Mouse (Mus musculus) lung, embryonic 14.5 days (tissue): ENCODE results near the gene Naa15. TPM values are rescaled to one million over a fixed set of nuclear protein-coding genes. Genes with fewer than 3 reads are reported as not detected.
A peak's percentile ranks its signal among the peaks of the same experiment; 100 is the strongest.

Experiments
- ATAC-seq: fragments of 200-750 bp; cut with Nextera tagmentation; 2 replicates; pipeline ENCODE4 v1.8.0; 2017; ENCODE audit warnings: mild to moderate bottlenecking, moderate TSS enrichment, moderate library complexity; ENCODE audit not compliant: insufficient read depth
- DNase-seq: peaks from one replicate; pipeline ENCODE4 v3.0.0-alpha.2; 2015
- H3K27ac ChIP-seq: fragments of 300-500 bp; sonication (generic); 2 replicates; pipeline ENCODE4 v1.5.1; 2014; ENCODE audit warnings: low read depth, mild to moderate bottlenecking, moderate library complexity
- H3K27me3 ChIP-seq: fragments of 300-500 bp; sonication (generic); 2 replicates; pipeline ENCODE4 v1.6.1; 2014; ENCODE audit warnings: low read length, control low read depth; ENCODE audit not compliant: insufficient read depth
- H3K36me3 ChIP-seq: fragments of 300-500 bp; sonication (generic); 2 replicates; pipeline ENCODE4 v1.6.1; 2014; ENCODE audit warnings: control low read depth; ENCODE audit not compliant: insufficient read depth
- H3K4me1 ChIP-seq: fragments of 300-500 bp; sonication (generic); 2 replicates; pipeline ENCODE4 v1.6.1; 2014; ENCODE audit warnings: antibody characterized with exemption, control low read depth; ENCODE audit not compliant: insufficient read depth
- H3K4me2 ChIP-seq: fragments of 300-500 bp; sonication (generic); 2 replicates; pipeline ENCODE4 v1.6.1; 2014; ENCODE audit warnings: mild to moderate bottlenecking
- H3K4me3 ChIP-seq: fragments of 300-500 bp; sonication (generic); 2 replicates; pipeline ENCODE4 v1.5.1; 2014; ENCODE audit warnings: low read depth, low read length
- H3K9ac ChIP-seq: fragments of 300-500 bp; sonication (generic); 2 replicates; pipeline ENCODE4 v1.6.1; 2014
- H3K9me3 ChIP-seq: fragments of 300-500 bp; sonication (generic); 2 replicates; pipeline ENCODE4 v1.6.1; 2016; ENCODE audit warnings: low read depth, low read length, control low read depth
- CTCF ChIP-seq: IDR thresholded peaks from 2 replicates; pipeline ENCODE4 v1.5.1; 2016; ENCODE audit warnings: antibody characterized with exemption, low read depth
- WGBS: fragments of 180-500 bp; shearing (Covaris S2); extraction: QIAGEN DNeasy Blood & Tissue Kit; methylation state at CpG from one replicate; pipeline ENCODE4 v1.1.7; 2014; 5-methylcytosine and 5-hydroxymethylcytosine counted together
- polyA plus RNA-seq: library from polyadenylated mRNA; unstranded; fragments of >200 nt; fragmentation: Nextera tagmentation; extraction: Ambion mirVana; gene quantifications from 2 replicates; pipeline ENCODE4 v1.2.1, GENCODE M21; 2014

Gene Naa15
- polyA plus RNA-seq, 1 experiment from 2014 or later: 45.4 TPM

DNA sequence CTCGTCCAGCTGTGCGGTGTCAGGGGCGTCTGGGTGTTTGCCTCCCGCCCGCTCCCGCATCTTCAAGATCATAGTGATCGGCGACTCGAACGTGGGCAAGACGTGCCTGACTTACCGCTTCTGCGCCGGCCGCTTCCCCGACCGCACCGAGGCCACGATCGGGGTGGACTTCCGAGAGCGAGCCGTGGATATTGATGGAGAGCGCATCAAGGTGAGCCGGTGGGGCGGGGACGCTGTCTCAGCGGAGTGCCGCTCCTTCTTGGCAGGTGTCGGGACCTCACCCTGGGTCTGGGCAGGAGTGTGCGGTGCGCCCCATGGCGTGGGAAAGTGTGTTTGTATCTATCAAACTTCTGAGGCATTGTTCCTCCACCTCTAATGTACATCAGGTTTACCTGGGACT, 69.4 kb downstream of the Naa15 start:
- H3K27ac ChIP-seq: peak overlapping the region; percentile 95
- no peaks in the 10 kb centered on the region for H3K9me3 ChIP-seq
- ATAC-seq (no peak), DNase-seq (no peak)
- H3K9ac ChIP-seq: peak overlapping the region; percentile 86
- TF ChIP-seq CTCF: no peak
- H3K4me1 ChIP-seq: peaks cover 6% of the 10 kb centered on the region; the same call in 1 of the 2 replicates
- H3K4me3 ChIP-seq: peak overlapping the region; percentile 78
- H3K27me3 ChIP-seq: no peaks in the 10 kb centered on the region
- H3K4me2 ChIP-seq: peak overlapping the region; percentile 84
- under 1% methylated on average over 33 of the region's 33 CpGs for WGBS
- H3K36me3 ChIP-seq: no peaks in the 10 kb centered on the region

DNA sequence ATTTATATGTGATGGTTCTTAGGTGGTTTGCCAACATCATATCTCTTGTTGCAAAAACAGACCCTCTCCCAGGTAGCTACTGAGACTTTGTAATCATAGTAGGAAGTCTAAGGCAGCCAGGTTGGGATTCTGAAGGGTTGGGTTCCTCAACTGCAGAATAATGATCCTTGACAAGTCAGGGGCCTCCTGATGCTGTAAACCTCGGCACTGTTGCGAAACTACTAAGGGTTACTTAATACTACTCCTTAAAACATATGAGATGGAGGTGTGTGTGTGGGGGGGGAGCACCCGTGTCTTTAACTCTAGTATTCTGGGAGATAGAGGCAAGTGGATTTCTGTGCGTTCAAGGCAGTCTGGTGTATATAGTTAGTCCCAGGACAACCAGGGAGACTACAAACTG, 70.4 kb downstream of the Naa15 start:
- Histone ChIP-seq H3K9ac (peak overlapping the region; percentile 86), H3K4me2 (peak overlapping the region; percentile 84), H3K4me1 (peaks cover 6% of the 10 kb centered on the region; the same call in 1 of the 2 replicates), H3K27me3 (no peaks in the 10 kb centered on the region), H3K36me3 (no peaks in the 10 kb centered on the region), H3K27ac (no peak overlapping the region), H3K4me3 (peak overlapping the region; percentile 78), H3K9me3 (no peaks in the 10 kb centered on the region)
- DNase-seq (no peak), ATAC-seq (no peak)
- WGBS: 56% methylated on average over 4 of the region's 4 CpGs
- TF ChIP-seq CTCF: no peak

DNA sequence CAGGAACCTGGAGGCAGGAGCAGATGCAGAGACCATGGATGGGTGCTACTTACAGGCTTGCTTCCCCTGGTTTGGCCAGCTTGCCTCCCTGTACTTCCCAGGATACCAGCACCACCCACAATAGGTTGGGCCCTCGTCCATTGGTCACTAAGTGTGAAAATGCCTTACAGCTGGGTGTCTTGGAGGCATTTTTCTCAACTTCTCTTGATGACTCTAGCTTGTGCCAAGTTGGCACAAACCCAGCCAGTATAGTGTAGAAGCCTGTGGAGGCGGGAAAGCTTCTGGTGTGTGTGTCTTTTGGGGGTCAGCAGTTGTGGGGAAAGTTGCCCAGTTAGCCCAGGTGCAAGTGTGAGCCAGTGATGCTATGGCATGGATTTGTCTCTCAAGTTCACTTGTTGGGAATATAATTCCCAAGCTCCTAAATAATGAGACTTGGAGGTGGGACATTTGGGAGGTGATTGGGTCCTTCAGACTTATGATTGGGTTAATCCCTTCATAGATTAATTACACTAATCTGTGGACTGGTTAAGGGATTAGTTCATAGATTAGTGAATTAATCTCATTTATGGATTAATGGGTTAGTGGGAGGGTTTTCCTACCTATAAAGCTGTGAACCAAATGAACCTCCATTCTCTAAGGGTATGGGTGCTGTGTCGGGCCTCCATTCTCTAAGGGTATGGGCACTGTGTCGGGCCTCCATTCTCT, 71.7 kb downstream of the Naa15 start:
- Histone ChIP-seq H3K9ac (no peak overlapping the region), H3K9me3 (no peaks in the 10 kb centered on the region), H3K27me3 (no peaks in the 10 kb centered on the region), H3K27ac (no peak overlapping the region), H3K4me2 (no peak overlapping the region), H3K4me3 (no peak overlapping the region), H3K36me3 (0 out of 2 replicates have a peak, but pooled peaks cover 2% of the 10 kb centered on the region), H3K4me1 (peaks cover 6% of the 10 kb centered on the region; the same call in 1 of the 2 replicates)
- no peak for ATAC-seq
- 82% methylated on average over 4 of the region's 4 CpGs for WGBS
- no peak for TF ChIP-seq CTCF
- peak; percentile 51 for DNase-seq

DNA sequence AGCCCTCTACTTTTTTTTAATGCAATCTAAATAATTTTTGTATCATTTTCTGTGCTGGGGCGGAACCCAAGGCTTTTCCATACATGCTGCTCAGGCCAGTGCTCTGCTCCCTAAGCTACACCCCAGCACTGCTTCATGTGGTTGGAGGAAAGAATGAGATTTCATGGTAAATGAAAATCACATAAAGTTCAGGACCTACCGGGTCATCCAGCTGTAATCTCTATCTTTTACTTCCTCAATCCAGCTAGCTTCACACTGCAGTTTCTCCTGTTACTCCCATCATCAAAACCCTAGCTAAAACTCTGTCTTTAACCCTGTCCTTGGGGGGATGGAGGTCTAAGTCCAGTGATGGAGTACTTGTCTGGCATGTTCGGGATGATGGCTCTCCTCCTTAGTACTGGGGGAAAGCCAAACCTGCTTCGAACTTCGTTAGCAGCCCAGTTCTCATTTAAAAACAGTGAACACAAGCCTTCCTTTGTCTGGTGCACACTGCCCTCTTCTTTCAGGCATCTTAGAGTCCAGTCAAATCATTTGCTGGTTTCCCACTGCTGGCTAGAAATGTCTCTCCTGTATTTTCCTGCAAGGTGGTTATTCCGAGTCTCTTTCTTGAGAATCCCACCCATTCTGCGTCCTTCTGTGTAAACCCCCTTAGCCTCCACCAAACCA, 75.3 kb downstream of the Naa15 start:
- peaks cover 9% of the 10 kb centered on the region for H3K4me1 ChIP-seq
- no peak overlapping the region for H3K27ac ChIP-seq
- H3K4me2 ChIP-seq: no peak overlapping the region
- no peak for TF ChIP-seq CTCF
- H3K9ac ChIP-seq: no peak overlapping the region
- no peak overlapping the region for H3K4me3 ChIP-seq
- 87% methylated on average over 7 of the region's 7 CpGs for WGBS
- H3K36me3 ChIP-seq: peaks cover 16% of the 10 kb centered on the region
- DNase-seq: no peak
- ATAC-seq: no peak
- no peaks in the 10 kb centered on the region for H3K9me3 ChIP-seq
- H3K27me3 ChIP-seq: no peaks in the 10 kb centered on the region

DNA sequence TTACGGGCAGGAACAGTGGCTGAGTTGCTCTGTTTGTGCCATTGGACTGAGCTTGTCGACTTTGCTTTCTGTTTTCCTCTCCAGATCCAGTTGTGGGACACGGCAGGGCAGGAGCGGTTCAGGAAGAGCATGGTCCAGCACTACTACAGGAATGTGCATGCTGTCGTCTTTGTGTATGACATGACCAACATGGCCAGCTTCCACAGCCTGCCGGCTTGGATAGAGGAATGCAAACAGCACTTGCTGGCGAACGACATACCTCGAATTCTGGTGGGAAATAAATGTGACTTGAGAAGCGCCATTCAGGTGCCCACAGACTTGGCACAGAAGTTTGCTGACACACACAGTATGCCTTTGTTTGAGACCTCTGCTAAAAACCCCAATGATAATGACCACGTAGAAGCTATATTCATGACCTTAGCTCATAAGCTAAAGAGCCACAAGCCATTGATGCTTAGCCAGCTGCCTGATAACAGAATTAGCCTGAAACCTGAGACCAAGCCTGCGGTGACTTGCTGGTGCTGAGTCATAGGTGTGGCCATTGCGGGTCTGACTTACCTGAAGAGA, 78.4 kb downstream of the Naa15 start:
- WGBS: 70% methylated on average over 13 of the region's 13 CpGs
- ATAC-seq: 0 out of 2 replicates have a peak, but pooled peaks have one; percentile 41
- H3K27ac ChIP-seq: peak overlapping the region; percentile 3; the same call in 1 of the 2 replicates

DNA sequence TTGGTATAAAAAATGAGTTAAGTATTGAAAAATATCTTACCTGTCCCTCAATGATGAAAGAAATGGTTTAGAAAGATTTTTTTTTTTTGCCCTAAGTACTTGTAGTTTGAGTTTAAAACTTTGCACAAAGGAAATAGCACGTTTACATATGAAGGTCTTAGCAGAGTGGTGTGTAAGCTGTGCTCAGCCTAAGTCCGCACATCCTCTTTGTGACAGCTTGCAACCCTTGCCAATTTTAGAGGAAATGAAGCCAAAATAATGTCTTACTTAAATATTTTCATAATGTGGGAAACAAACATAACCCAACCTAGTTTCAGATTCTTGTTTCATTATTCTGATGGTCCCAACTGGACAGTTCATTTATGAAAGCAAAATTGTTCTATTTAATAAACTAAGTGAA, 79.5 kb downstream of the Naa15 start:
- no peak for TF ChIP-seq CTCF
- WGBS: 47% methylated on average over 2 of the region's 2 CpGs
- peaks cover 6% of the 10 kb centered on the region; the same call in 1 of the 2 replicates for H3K4me1 ChIP-seq

More for the DNA sequence above, 78.4 kb downstream of the Naa15 start:
- no peak overlapping the region for H3K9ac ChIP-seq
- H3K4me2 ChIP-seq: no peak overlapping the region
- H3K9me3 ChIP-seq: no peaks in the 10 kb centered on the region
- H3K36me3 ChIP-seq: peaks cover 16% of the 10 kb centered on the region
- TF ChIP-seq CTCF: no peak
- peak; percentile 19 for DNase-seq
- H3K4me3 ChIP-seq: no peak overlapping the region
- peaks cover 6% of the 10 kb centered on the region; the same call in 1 of the 2 replicates for H3K4me1 ChIP-seq
- H3K27me3 ChIP-seq: no peaks in the 10 kb centered on the region

DNA sequence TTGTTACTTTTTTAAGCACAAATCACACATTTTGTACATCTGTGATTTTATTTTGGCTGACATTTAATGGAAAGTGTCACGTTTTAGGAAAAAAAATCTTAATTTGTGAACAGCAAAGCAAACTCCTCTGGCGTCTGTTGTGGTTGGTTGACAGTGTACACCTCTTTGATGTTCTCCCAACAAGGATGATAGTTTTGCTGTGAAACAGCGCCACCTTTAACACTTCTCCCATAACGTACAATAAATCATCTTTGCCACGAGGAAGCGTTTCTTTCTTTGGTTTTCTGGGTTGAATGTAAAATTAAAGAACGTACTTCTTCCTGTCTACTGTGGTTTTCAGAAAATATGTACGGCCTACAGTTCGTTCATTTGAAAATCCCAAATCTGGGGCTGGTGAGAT, 80.7 kb downstream of the Naa15 start:
- H3K27ac ChIP-seq: no peak overlapping the region
- peaks cover 6% of the 10 kb centered on the region; the same call in 1 of the 2 replicates for H3K4me1 ChIP-seq
- 0 out of 2 replicates have a peak, but pooled peaks have one; percentile 3 for TF ChIP-seq CTCF
- no peaks in the 10 kb centered on the region for H3K9me3 ChIP-seq
- ATAC-seq (no peak), DNase-seq (no peak)
- 89% methylated on average over 9 of the region's 9 CpGs for WGBS
- peaks cover 16% of the 10 kb centered on the region for H3K36me3 ChIP-seq
- H3K9ac ChIP-seq: no peak overlapping the region
- no peak overlapping the region for H3K4me2 ChIP-seq
- no peaks in the 10 kb centered on the region for H3K27me3 ChIP-seq
- no peak overlapping the region for H3K4me3 ChIP-seq

More for the DNA sequence above, 79.5 kb downstream of the Naa15 start:
- H3K4me2 ChIP-seq: no peak overlapping the region
- ATAC-seq (no peak), DNase-seq (peak; percentile 78)
- no peak overlapping the region for H3K9ac ChIP-seq
- H3K27me3 ChIP-seq: no peaks in the 10 kb centered on the region
- H3K4me3 ChIP-seq: no peak overlapping the region
- peaks cover 16% of the 10 kb centered on the region for H3K36me3 ChIP-seq
- no peak overlapping the region for H3K27ac ChIP-seq
- H3K9me3 ChIP-seq: no peaks in the 10 kb centered on the region
